Mouse (Mus musculus) hindlimb bud, embryonic 11.5 days (tissue): ENCODE data around the gene Fam234a.
"Not testable (repeated sequence)": the region's sequence is repeated elsewhere in the genome, so short reads cannot be mapped to it uniquely, and the experiment has no call there.

ENCODE experiments used
- DNase-seq: peaks from one replicate; pipeline ENCODE4 v3.0.0-alpha.2; 2012; ENCODE audit warnings: low read depth, low spot score; ENCODE audit errors: extremely low spot score

Gene Fam234a

GRCm38 (mm10) chr17:26181179-26181578, 62.9 kb downstream of the Fam234a start:
- DNase-seq = no peak

- DNase-seq = no peak
Observed at GRCm38 (mm10) chr17:26178611-26179010, 65.4 kb downstream of the Fam234a start.

GRCm38 (mm10) chr17:26175248-26175647, 68.8 kb downstream of the Fam234a start:
- not testable (repeated sequence) for DNase-seq

GRCm38 (mm10) chr17:26168039-26168438, 76.0 kb downstream of the Fam234a start:
- DNase-seq = no peak

GRCm38 (mm10) chr17:26162736-26163135, 81.3 kb downstream of the Fam234a start:
- DNase-seq = no peak
